Mouse (Mus musculus) left cerebral cortex, postnatal 36 days (tissue): ENCODE measurements at regions not wholly inside any gene's neighbourhood (a gene's known extent, or its start where the extent isn't known, plus 50 kb on each side); places are given as distances from the start of the nearest gene placed in this dataset.

ENCODE experiments used
- DNase-seq, 2 experiments: peaks; one replicate each; pipeline ENCODE4 v3.0.0; 2021 to 2022; ENCODE audit warnings: low spot score in 2 of 2, mixed read lengths in 1 of 2
- intact Hi-C: fragments of 180-260 bp; cut with DNase I; formaldehyde crosslinking; loops from one replicate; pipeline ENCODE4 v1.15.1; 2025

- DNase-seq: no peak
- intact Hi-C loops: no loop called here
Measured at GRCm38 (mm10) chr16:77889348-77889747, 287.5 kb upstream of the Gm11146 start.

GRCm38 (mm10) chr16:77885060-77885679 is 283.3 kb upstream of the Gm11146 start:
- DNase-seq: no peak

GRCm38 (mm10) chr16:77884495-77884894 is 282.6 kb upstream of the Gm11146 start:
- no peak for DNase-seq
- intact Hi-C loops: no loop called here

More at GRCm38 (mm10) chr16:77885060-77885679, 283.3 kb upstream of the Gm11146 start:
- intact Hi-C loops: no loop called here

- DNase-seq: no peak
- intact Hi-C loops: no loop called here
Measured at GRCm38 (mm10) chr16:77877006-77877405, 275.1 kb upstream of the Gm11146 start.

- intact Hi-C loops: no loop called here
- no peak for DNase-seq
Measured at GRCm38 (mm10) chr16:77863246-77863645, 261.4 kb upstream of the Gm11146 start.

- intact Hi-C loops: no loop called here
- no peak for DNase-seq
Measured at GRCm38 (mm10) chr16:77852066-77852781, 250.3 kb upstream of the Gm11146 start.

- no peak for DNase-seq
- intact Hi-C loops: no loop called here
Measured at GRCm38 (mm10) chr16:77851206-77852065, 249.5 kb upstream of the Gm11146 start.

GRCm38 (mm10) chr16:77835767-77836166 is 233.9 kb upstream of the Gm11146 start:
- intact Hi-C loops: no loop called here
- DNase-seq: no peak

- intact Hi-C loops: no loop called here
- no peak for DNase-seq
Measured at GRCm38 (mm10) chr16:77827322-77828117, 225.6 kb upstream of the Gm11146 start.

GRCm38 (mm10) chr16:77799709-77800108 is 197.8 kb upstream of the Gm11146 start:
- no peak for DNase-seq
- intact Hi-C loops: no loop called here

- intact Hi-C loops: no loop called here
- no peak for DNase-seq
Measured at GRCm38 (mm10) chr16:77796926-77797325, 195.0 kb upstream of the Gm11146 start.

GRCm38 (mm10) chr16:77789652-77790051 is 187.8 kb upstream of the Gm11146 start:
- intact Hi-C loops: no loop called here
- no peak for DNase-seq

GRCm38 (mm10) chr16:77789206-77789605 is 187.3 kb upstream of the Gm11146 start:
- intact Hi-C loops: no loop called here

GRCm38 (mm10) chr16:77788781-77789150 is 186.9 kb upstream of the Gm11146 start:
- no peak for DNase-seq
- intact Hi-C loops: no loop called here

More at GRCm38 (mm10) chr16:77789206-77789605, 187.3 kb upstream of the Gm11146 start:
- DNase-seq: no peak

- DNase-seq: peak; percentile 56 to 58
- intact Hi-C loops: no loop called here
Measured at GRCm38 (mm10) chr16:77788041-77788780, 186.3 kb upstream of the Gm11146 start.

GRCm38 (mm10) chr16:77787025-77787424 is 185.1 kb upstream of the Gm11146 start:
- intact Hi-C loops: no loop called here
- no peak for DNase-seq

- intact Hi-C loops: no loop called here
- DNase-seq: no peak
Measured at GRCm38 (mm10) chr16:77779019-77779418, 177.1 kb upstream of the Gm11146 start.

- intact Hi-C loops: no loop called here
- DNase-seq: no peak
Measured at GRCm38 (mm10) chr16:77772075-77772474, 170.2 kb upstream of the Gm11146 start.

GRCm38 (mm10) chr16:77760926-77761347 is 159.0 kb upstream of the Gm11146 start:
- no peak for DNase-seq

More at GRCm38 (mm10) chr16:77760926-77761347, 159.0 kb upstream of the Gm11146 start:
- intact Hi-C loops: no loop called here
